Mouse (Mus musculus): ENCODE results near the gene Prss12.

The Prss12 gene

GRCm38 (mm10) chr3:123446708-123447537 is at the start of gene Prss12:
Gene Prss12, plus strand, starts transcription at chr3:123446913.
- peak; percentile 46 for DNase-seq

GRCm38 (mm10) chr3:123397562-123398481 is 48.9 kb upstream of the Prss12 start:
- DNase-seq, result no peak

GRCm38 (mm10) chr3:123404945-123405344 is 41.8 kb upstream of the Prss12 start:
- DNase-seq, result no peak

GRCm38 (mm10) chr3:123411821-123412578 is 34.7 kb upstream of the Prss12 start:
- no peak for DNase-seq

GRCm38 (mm10) chr3:123413173-123413572 is 33.5 kb upstream of the Prss12 start:
- DNase-seq, result no peak

GRCm38 (mm10) chr3:123425647-123426046 is 21.1 kb upstream of the Prss12 start:
- DNase-seq, result no peak

GRCm38 (mm10) chr3:123428005-123428404 is 18.7 kb upstream of the Prss12 start:
- DNase-seq, result no peak

- no peak for DNase-seq
Observed at GRCm38 (mm10) chr3:123429597-123430458, 16.9 kb upstream of the Prss12 start.

GRCm38 (mm10) chr3:123431951-123432674 is 14.6 kb upstream of the Prss12 start:
- no peak for DNase-seq

GRCm38 (mm10) chr3:123433362-123433761 is 13.4 kb upstream of the Prss12 start:
- no peak for DNase-seq

GRCm38 (mm10) chr3:123437608-123438007 is 9.1 kb upstream of the Prss12 start:
- no peak for DNase-seq

- no peak for DNase-seq
Observed at GRCm38 (mm10) chr3:123440490-123440889, 6.2 kb upstream of the Prss12 start.

- no peak for DNase-seq
Observed at GRCm38 (mm10) chr3:123444466-123444865, 2.2 kb upstream of the Prss12 start.

- DNase-seq, result peak; percentile 30
Observed at GRCm38 (mm10) chr3:123447538-123448059, 886 bp downstream of the Prss12 start.

GRCm38 (mm10) chr3:123448096-123448495 is 1.4 kb downstream of the Prss12 start:
- no peak for DNase-seq

GRCm38 (mm10) chr3:123450107-123450506 is 3.4 kb downstream of the Prss12 start:
- no peak for DNase-seq

GRCm38 (mm10) chr3:123452904-123453303 is 6.2 kb downstream of the Prss12 start:
- no peak for DNase-seq

GRCm38 (mm10) chr3:123459492-123459891 is 12.8 kb downstream of the Prss12 start:
- no peak for DNase-seq

- DNase-seq, result no peak
Observed at GRCm38 (mm10) chr3:123460436-123460835, 13.7 kb downstream of the Prss12 start.

GRCm38 (mm10) chr3:123462264-123462663 is 15.6 kb downstream of the Prss12 start:
- no peak for DNase-seq

GRCm38 (mm10) chr3:123476833-123477232 is 30.1 kb downstream of the Prss12 start:
- DNase-seq, result no peak

Data from kidney, adult 18-20 months (tissue).